Mouse (Mus musculus) ZHBTc4 (cell line): Measurements from ENCODE around the gene Nxpe5.

ENCODE experiments used
- DNase-seq: peaks from one replicate; pipeline ENCODE4 v3.0.0-alpha.2; 2011; ENCODE audit warnings: low read depth, low spot score

The Nxpe5 gene

DNA sequence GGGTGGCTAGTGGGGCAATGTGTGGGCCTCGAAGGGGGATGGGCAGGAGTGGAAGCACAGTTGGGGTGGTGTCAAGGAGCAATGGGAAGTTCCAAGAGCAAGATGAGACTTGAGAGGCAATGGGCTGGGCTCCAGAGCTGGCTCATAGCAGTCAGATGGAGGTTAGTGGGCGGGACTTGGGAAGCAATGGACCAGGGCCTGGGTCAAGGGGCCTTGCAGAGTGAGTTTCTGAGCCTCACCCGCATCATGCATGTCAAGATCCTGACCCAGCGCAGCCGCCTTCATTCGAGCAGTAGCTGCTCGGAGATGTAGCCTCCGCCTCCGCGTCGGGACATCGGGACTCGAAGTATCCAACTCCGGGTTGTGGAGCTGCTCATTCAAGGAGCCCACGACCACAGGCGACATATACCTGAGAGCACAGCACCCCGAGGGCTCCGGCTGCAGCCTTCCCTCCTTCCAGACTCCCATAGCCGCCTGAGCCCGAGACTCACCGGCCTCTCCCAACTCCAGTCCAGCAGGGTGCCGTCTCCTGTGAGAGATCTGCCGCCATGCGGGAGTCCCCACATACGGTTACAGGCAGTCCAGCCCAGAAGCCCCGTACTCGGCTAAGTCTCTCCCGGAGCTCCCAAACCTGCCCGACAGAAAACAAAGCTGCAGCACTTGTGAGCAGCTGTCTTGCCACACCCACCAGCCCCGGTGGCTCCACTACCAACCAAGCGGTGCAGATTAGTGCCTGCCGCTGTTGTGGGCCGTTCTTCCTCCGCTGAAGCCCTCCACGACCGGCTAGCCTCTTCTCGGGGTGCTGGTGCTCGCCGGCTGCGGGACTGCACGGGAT, 49.7 kb downstream of the Nxpe5 start:
- peak; percentile 61 for DNase-seq

DNA sequence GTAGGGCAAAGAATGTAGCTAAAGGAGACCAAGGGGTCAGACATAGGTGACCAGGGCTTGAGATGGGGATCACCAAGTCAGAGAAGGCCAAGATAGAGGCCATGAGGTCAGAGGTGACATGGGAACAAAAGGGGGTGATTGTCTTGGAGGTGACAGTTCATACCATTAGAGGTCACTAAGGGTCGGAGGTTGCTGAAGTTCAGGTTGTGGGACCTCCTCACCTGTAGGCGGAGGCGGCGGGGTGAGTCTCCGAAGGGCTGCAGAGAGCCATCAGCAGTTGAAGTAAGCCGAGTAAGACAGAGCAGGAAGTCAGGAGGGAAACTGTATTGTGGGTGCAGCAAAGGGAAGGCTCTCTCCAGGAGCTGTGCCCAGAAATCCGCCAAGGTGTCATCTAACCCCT, 52.3 kb downstream of the Nxpe5 start:
- no peak for DNase-seq

DNA sequence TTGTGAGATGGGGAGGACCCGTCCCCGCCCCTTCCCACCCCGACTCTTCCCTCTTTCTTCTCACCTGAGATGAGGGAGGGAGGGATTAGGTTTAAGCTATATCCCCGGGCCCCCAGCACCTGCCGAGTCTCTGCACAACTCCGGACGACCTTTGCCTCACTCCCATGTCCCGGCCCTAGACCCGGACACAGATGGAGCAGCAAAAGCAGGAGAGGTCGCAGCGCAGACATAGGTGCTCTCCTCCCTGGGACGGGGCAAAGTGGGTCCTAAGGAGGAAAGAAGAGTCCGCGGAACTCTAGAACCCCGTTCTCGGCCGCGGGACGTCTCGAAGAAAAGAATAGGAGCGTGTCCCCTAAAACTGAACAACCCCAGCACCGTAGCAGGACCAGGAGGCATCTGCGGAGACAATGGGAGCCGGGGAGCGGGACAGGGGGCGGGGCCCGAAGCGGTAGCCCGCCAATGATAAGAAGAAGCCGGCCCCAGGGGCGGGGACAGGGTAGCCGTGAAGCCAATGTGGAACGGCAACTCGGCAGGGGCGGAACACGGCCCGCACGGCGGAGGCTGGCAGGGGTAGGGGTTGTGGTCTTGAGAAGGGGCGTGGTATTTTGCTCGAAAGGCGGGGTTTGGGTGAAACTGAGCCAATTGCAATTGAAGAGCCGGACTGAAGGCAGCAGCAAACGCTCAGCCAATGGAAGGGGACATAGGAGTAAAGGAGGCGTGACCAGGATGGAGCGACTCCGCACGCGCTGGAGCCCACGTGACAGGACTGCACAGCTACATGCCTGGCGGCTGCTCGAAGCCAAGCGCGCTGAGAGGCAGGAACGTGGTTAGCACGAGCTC, 54.1 kb downstream of the Nxpe5 start, which contains the start of the genes Gm43720, Gpc2 and Stag3:
Gene Gm43720 (minus strand): TSS at position 374 of the 840 bp plus-strand sequence.
Gene Gpc2 (minus strand): TSS at position 421 of the 840 bp plus-strand sequence.
Gene Stag3 (plus strand): TSS at position 656 of the 840 bp plus-strand sequence.
- DNase-seq, result peak; percentile 100

DNA sequence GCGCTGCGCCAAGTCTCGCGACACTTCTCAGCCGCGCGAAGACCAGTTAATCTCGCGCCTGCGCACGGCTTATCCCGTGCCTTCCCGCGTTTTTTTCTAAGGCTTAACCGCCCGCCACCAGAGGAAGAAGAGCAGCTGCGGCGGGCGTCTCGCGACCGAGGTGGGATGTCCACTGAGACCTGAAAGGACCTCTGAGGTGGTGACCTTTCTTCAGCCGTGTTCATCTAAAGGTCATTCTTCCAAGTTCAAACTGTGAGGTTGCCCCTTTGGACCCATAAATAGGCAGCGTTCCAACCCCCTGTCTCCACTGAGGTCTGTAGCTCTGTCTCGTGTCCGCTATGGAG, 54.7 kb downstream of the Nxpe5 start:
- DNase-seq, result no peak

DNA sequence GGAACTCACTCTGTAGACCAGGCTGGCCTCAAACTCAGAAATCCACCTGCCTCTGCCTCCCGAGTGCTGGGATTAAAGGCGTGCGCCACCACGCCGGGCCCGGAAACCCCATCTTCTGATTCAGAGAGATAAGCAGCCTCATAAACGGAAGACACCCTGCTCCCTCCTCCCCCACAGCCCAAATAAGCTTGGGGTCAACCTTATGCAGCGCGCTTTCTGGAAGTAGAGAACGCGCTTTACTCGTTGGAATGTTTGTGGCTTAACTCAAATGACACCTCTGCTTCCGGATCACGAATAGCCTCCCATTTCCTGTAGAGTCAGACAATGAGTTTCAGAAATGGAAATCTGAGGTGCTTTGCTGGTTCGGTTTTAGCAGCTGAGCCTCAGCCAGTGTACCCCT, 55.1 kb downstream of the Nxpe5 start:
- peak; percentile 34 for DNase-seq

DNA sequence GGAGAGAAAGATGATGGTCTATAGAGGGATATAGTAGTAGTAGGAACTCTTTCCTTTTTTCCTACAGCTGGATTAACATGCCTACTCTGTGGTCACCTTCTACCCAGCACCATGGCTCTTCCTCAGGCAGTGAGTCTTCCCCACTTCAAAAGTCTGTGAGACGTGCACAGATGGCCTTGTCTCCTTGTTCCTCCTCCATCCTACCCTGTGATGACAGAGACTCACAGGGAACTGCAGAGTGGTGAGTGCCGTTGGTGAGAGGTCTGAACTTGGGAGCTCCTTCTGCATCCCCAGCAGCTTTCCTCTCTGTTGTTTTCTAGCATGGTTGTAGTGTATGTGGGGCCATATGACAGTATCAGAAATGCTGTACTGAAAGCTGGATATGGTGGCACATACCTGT, 56.1 kb downstream of the Nxpe5 start:
- DNase-seq, result no peak

DNA sequence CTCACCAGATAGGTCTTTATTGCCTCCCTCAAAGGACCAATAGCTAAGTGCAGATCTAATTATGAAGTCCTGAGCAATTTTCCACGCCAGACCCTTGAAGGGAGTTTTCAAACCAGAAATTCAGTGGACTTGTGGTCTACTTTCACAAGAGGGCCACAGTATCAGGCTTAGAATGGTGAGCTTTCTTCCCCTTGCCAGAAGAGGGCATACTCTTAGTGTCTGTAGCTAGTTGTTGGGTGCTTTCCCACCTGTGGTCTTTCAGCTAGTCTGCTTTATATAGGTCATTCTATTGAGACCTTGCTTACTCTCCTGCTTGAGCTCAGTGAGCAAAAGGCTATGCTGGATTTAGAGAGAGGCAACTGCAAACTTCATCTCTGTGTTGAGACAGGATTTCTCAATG, 57.8 kb downstream of the Nxpe5 start:
- DNase-seq, result peak; percentile 49

DNA sequence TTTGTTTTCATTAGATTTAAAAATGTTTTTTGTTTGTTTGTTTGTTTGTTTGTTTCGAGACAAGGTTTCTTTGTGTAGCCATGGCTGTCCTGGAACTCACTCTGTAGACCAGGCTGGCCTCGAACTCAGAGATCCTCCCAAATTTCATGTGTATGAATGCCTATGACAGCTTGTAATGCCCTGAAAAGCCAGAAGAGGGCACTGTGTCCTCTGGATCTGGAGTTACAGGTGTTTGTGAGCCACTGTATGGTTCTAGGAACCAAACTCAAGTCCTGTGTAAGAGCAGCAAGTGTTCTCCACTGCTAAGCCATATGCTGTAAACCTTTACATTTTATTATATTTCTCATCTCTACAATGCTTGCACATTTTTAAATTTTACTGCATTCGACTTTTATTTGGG, 62.2 kb downstream of the Nxpe5 start:
- DNase-seq, result peak; percentile 76

DNA sequence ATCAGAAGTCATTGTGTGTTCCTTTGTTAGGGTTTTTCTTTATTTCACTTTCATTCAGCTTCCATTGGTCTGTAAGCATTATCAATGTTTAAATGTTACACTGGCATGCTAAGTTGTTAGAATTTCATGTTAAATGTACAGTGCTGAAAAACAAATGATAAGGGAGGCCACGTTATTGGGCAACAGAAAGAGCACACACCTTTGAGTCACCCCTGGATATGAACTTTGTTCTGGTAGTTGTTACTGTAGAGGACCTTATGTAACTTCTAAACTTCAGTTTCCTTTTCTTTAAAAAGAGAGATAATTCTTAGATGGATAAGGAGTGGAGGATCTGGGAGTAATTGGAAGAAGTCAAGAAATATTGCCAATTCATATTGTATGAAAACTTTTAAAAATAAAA, 65.9 kb downstream of the Nxpe5 start:
- no peak for DNase-seq

DNA sequence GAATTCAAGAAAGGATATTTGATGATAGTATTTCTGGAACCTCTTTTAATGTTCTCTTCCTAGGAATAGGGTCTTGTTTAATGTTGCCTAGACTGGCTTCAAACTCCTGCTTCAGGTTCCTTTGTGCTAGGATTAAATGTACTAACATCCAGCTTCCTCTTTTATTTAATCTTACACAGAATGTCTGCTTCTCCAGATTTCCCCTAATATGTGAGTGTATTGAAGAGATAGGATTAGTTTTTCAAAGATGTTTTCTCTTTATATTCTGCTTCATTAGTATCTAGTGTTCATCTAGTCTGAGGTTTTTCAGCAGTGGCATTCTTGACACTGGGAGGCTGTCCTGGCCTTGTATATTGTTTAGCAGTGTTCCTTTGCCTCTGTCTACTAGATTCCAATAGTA, 68.5 kb downstream of the Nxpe5 start:
- no peak for DNase-seq

DNA sequence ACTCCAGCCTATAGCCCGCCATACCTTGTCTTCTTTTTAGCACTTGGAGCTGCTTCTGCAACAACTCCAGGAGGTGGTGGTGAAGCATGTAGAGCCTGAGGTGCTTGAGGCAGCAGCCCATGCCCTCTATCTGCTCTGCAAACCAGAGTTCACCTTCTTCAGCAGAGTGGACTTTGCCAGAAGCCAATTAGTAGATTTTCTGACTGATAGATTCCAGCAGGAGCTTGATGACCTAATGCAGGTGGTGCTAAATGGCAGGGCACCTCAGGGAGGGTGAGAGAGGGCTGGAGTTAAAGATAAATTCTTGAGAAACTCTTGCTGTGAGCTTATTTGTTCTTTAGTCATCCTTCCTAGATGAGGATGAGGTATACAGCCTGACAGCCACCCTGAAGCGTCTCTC, 73.9 kb downstream of the Nxpe5 start:
- DNase-seq, result no peak
